Mouse (Mus musculus): ENCODE data around the gene Eps8. TPM values are rescaled to one million over a fixed set of nuclear protein-coding genes. Genes with fewer than 3 reads are reported as not detected.

Eps8 gene
- polyA plus RNA-seq, 1 experiment from 2014 or later, result 209 TPM

- H3K27ac ChIP-seq (ENCODE audit: low read depth, low read length), result no peak overlapping the region
- H3K9ac ChIP-seq (ENCODE audit: low read depth, low read length), result no peak overlapping the region
- no peak overlapping the region for H3K4me2 ChIP-seq (replicated peaks; ENCODE audit: low read depth)
- no peaks in the 10 kb centered on the region for H3K4me1 ChIP-seq (replicated peaks; ENCODE audit: control insufficient read depth, insufficient read depth, low read length)
- ATAC-seq, result no peak
- 0 out of 2 replicates have a peak, but pooled peaks cover 3% of the 10 kb centered on the region for H3K9me3 ChIP-seq (ENCODE audit: control insufficient read depth)
- H3K4me3 ChIP-seq (ENCODE audit: low read depth, low read length), result no peak overlapping the region
- TF ChIP-seq CTCF (IDR thresholded peaks at IDR 0.05; ENCODE audit: low read depth), result no peak
- no peaks in the 10 kb centered on the region for H3K27me3 ChIP-seq (replicated peaks; ENCODE audit: control insufficient read depth, insufficient read depth, low read length)
- H3K36me3 ChIP-seq (ENCODE audit: control insufficient read depth, insufficient read depth), result peaks cover 13% of the 10 kb centered on the region
- 80% methylated on average over 9 of the region's 9 CpGs for WGBS
Observed at GRCm38 (mm10) chr6:137472129-137472528, 182.5 kb downstream of the Eps8 start.

GRCm38 (mm10) chr6:137470901-137471598 lies 183.6 kb downstream of the Eps8 start:
- peak; percentile 82 for ATAC-seq
- H3K4me3 ChIP-seq (ENCODE audit: low read depth, low read length), result no peak overlapping the region
- H3K4me2 ChIP-seq (replicated peaks; ENCODE audit: low read depth), result no peak overlapping the region; the same call in 1 of the 2 replicates
- H3K4me1 ChIP-seq (replicated peaks; ENCODE audit: control insufficient read depth, insufficient read depth, low read length), result no peaks in the 10 kb centered on the region
- H3K9ac ChIP-seq (ENCODE audit: low read depth, low read length), result no peak overlapping the region
- TF ChIP-seq CTCF (IDR thresholded peaks at IDR 0.05; ENCODE audit: low read depth), result no peak
- H3K27ac ChIP-seq (ENCODE audit: low read depth, low read length), result peak overlapping the region; percentile 47
- 12% methylated on average over 11 of the region's 11 CpGs for WGBS
- peaks cover 5% of the 10 kb centered on the region; the same call in 1 of the 2 replicates for H3K36me3 ChIP-seq (ENCODE audit: control insufficient read depth, insufficient read depth)
- 0 out of 2 replicates have a peak, but pooled peaks cover 2% of the 10 kb centered on the region for H3K9me3 ChIP-seq (ENCODE audit: control insufficient read depth)
- no peaks in the 10 kb centered on the region for H3K27me3 ChIP-seq (replicated peaks; ENCODE audit: control insufficient read depth, insufficient read depth, low read length)

GRCm38 (mm10) chr6:137469541-137469940 lies 185.1 kb downstream of the Eps8 start:
- Histone ChIP-seq H3K27ac (ENCODE audit: low read depth, low read length) (no peak overlapping the region), H3K9ac (ENCODE audit: low read depth, low read length) (no peak overlapping the region), H3K36me3 (ENCODE audit: control insufficient read depth, insufficient read depth) (no peaks in the 10 kb centered on the region), H3K4me2 (replicated peaks; ENCODE audit: low read depth) (no peak overlapping the region), H3K27me3 (replicated peaks; ENCODE audit: control insufficient read depth, insufficient read depth, low read length) (no peaks in the 10 kb centered on the region), H3K4me3 (ENCODE audit: low read depth, low read length) (no peak overlapping the region), H3K4me1 (replicated peaks; ENCODE audit: control insufficient read depth, insufficient read depth, low read length) (no peaks in the 10 kb centered on the region), H3K9me3 (ENCODE audit: control insufficient read depth) (no peaks in the 10 kb centered on the region)
- WGBS, result 97% methylated on average over 4 of the region's 4 CpGs
- TF ChIP-seq CTCF (IDR thresholded peaks at IDR 0.05; ENCODE audit: low read depth), result peak; percentile 44
- ATAC-seq, result no peak

GRCm38 (mm10) chr6:137467696-137468095 lies 187.0 kb downstream of the Eps8 start:
- Histone ChIP-seq H3K4me2 (replicated peaks; ENCODE audit: low read depth) (no peak overlapping the region), H3K4me3 (ENCODE audit: low read depth, low read length) (no peak overlapping the region), H3K27ac (ENCODE audit: low read depth, low read length) (no peak overlapping the region), H3K9me3 (ENCODE audit: control insufficient read depth) (no peaks in the 10 kb centered on the region), H3K9ac (ENCODE audit: low read depth, low read length) (no peak overlapping the region), H3K27me3 (replicated peaks; ENCODE audit: control insufficient read depth, insufficient read depth, low read length) (no peaks in the 10 kb centered on the region), H3K4me1 (replicated peaks; ENCODE audit: control insufficient read depth, insufficient read depth, low read length) (no peaks in the 10 kb centered on the region), H3K36me3 (ENCODE audit: control insufficient read depth, insufficient read depth) (no peaks in the 10 kb centered on the region)
- ATAC-seq, result no peak
- no peak for TF ChIP-seq CTCF (IDR thresholded peaks at IDR 0.05; ENCODE audit: low read depth)
- 88% methylated on average over 3 of the region's 3 CpGs for WGBS

DNA sequence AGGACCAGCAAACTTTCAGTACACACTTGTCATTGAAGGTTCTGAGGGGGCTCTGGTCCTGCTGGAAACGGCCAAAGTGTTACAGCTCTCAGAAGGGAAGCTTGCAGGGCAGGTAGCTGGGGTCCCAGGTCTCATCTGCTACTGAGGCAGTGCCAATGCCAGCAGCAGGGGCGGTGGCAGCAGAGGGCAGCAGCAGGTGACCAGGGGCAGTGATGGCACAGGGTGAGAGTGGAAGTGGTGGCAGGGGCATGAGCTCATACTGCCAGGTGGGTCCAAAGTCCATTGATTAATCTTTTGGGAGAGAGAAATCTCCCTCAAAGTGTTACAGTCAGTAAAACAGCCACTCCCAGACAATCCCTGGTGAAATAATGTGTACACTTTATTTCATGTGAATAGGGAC lies 188.4 kb downstream of the Eps8 start:
- WGBS, result 68% methylated on average over 2 of the region's 2 CpGs
- no peaks in the 10 kb centered on the region for H3K4me1 ChIP-seq (replicated peaks; ENCODE audit: control insufficient read depth, insufficient read depth, low read length)
- no peak for TF ChIP-seq CTCF (IDR thresholded peaks at IDR 0.05; ENCODE audit: low read depth)

GRCm38 (mm10) chr6:137465253-137465652 lies 189.4 kb downstream of the Eps8 start:
- no peaks in the 10 kb centered on the region for H3K9me3 ChIP-seq (ENCODE audit: control insufficient read depth)
- no peaks in the 10 kb centered on the region for H3K36me3 ChIP-seq (ENCODE audit: control insufficient read depth, insufficient read depth)
- H3K27me3 ChIP-seq (replicated peaks; ENCODE audit: control insufficient read depth, insufficient read depth, low read length), result no peaks in the 10 kb centered on the region
- no peak overlapping the region for H3K9ac ChIP-seq (ENCODE audit: low read depth, low read length)
- WGBS, result 50% methylated on average over 2 of the region's 2 CpGs
- no peak for ATAC-seq
- H3K4me1 ChIP-seq (replicated peaks; ENCODE audit: control insufficient read depth, insufficient read depth, low read length), result no peaks in the 10 kb centered on the region
- no peak overlapping the region for H3K27ac ChIP-seq (ENCODE audit: low read depth, low read length)
- no peak overlapping the region for H3K4me2 ChIP-seq (replicated peaks; ENCODE audit: low read depth)
- TF ChIP-seq CTCF (IDR thresholded peaks at IDR 0.05; ENCODE audit: low read depth), result no peak
- no peak overlapping the region for H3K4me3 ChIP-seq (ENCODE audit: low read depth, low read length)

More for the DNA sequence above, 188.4 kb downstream of the Eps8 start:
- H3K4me2 ChIP-seq (replicated peaks; ENCODE audit: low read depth), result no peak overlapping the region
- H3K4me3 ChIP-seq (ENCODE audit: low read depth, low read length), result no peak overlapping the region
- peak; percentile 36 for ATAC-seq
- H3K36me3 ChIP-seq (ENCODE audit: control insufficient read depth, insufficient read depth), result no peaks in the 10 kb centered on the region
- no peaks in the 10 kb centered on the region for H3K9me3 ChIP-seq (ENCODE audit: control insufficient read depth)
- H3K9ac ChIP-seq (ENCODE audit: low read depth, low read length), result no peak overlapping the region
- H3K27me3 ChIP-seq (replicated peaks; ENCODE audit: control insufficient read depth, insufficient read depth, low read length), result no peaks in the 10 kb centered on the region
- H3K27ac ChIP-seq (ENCODE audit: low read depth, low read length), result no peak overlapping the region

All from intestine, postnatal 0 days (tissue).